ENCODE assay signal across 8 mouse cellular contexts in genomic region chr10:122008731-122009391, GRCm38 (mm10). TPM values are rescaled to one million over a fixed set of nuclear protein-coding genes. Genes with fewer than 3 reads are reported as not detected.
DNase-seq lines count a peak whose midpoint lies in the region; ATAC-seq and TF ChIP-seq lines count a peak whose summit lies in the region.

No protein-coding gene starts in this region.

- H3K9me3 ChIP-seq in lung, embryonic 14.5 days (ENCODE audit: low read depth, low read length) = no peaks in the 10 kb centered on the region
- no peaks in the 10 kb centered on the region for H3K9me3 ChIP-seq in stomach, postnatal 0 days (ENCODE audit: control insufficient read depth, low read length)

- H3K4me2 ChIP-seq in lung, embryonic 14.5 days = peak overlapping the region; percentile 15
- 0 out of 2 replicates have a peak overlapping the region, but pooled peaks have one; percentile 8 for H3K4me2 ChIP-seq in stomach, postnatal 0 days (replicated peaks; ENCODE audit: low read depth)

- WGBS in lung, embryonic 14.5 days = 14% methylated on average over 12 of the region's 12 CpGs
- 36% methylated on average over 12 of the region's 12 CpGs for WGBS in stomach, postnatal 0 days

- TF ChIP-seq EP300 in stomach, postnatal 0 days (optimal IDR thresholded peaks at IDR 0.05) = no peak

- DNase-seq in retina, postnatal 1 day = peak; percentile 50
- no peak for DNase-seq in retina, embryonic 14.5 days (ENCODE audit: low spot score)
- peak; percentile 96 for DNase-seq in heart, adult 11 months
- peak; percentile 22 for DNase-seq in induced T-regulatory cell, adult 2 months (ENCODE audit: low read depth)
- peak; percentile 76 for DNase-seq in lung, embryonic 14.5 days
- DNase-seq in stomach, postnatal 0 days (ENCODE audit: low spot score) = no peak
- no peak for DNase-seq in ovary, postnatal 10 days (ENCODE audit: low spot score)
- DNase-seq in ovary, postnatal 14 days (ENCODE audit: low spot score) = no peak

- no peak overlapping the region for H3K4me3 ChIP-seq in lung, embryonic 14.5 days (ENCODE audit: low read depth, low read length)
- H3K4me3 ChIP-seq in stomach, postnatal 0 days (ENCODE audit: low read depth, low read length) = no peak overlapping the region

- H3K9ac ChIP-seq in lung, embryonic 14.5 days = no peak overlapping the region; the same call in 1 of the 2 replicates
- no peak overlapping the region for H3K9ac ChIP-seq in stomach, postnatal 0 days (ENCODE audit: low read length)

- peak; percentile 79 for ATAC-seq in lung, embryonic 14.5 days (ENCODE audit: insufficient read depth)
- 0 out of 2 replicates have a peak, but pooled peaks have one; percentile 57 for ATAC-seq in stomach, postnatal 0 days (ENCODE audit: low FRiP score, low TSS enrichment)

- peaks cover 41% of the 10 kb centered on the region for H3K4me1 ChIP-seq in lung, embryonic 14.5 days (ENCODE audit: insufficient read depth)
- H3K4me1 ChIP-seq in stomach, postnatal 0 days (replicated peaks; ENCODE audit: control insufficient read depth, insufficient read depth) = 0 out of 2 replicates have a peak, but pooled peaks cover 2% of the 10 kb centered on the region

- peak overlapping the region; percentile 89 for H3K27ac ChIP-seq in lung, embryonic 14.5 days (ENCODE audit: low read depth)
- H3K27ac ChIP-seq in stomach, postnatal 0 days (replicated peaks) = no peak overlapping the region; the same call in 1 of the 2 replicates

- no peak for TF ChIP-seq CTCF in lung, embryonic 14.5 days (IDR thresholded peaks at IDR 0.05; ENCODE audit: low read depth)
- TF ChIP-seq CTCF in stomach, postnatal 0 days (IDR thresholded peaks at IDR 0.05; ENCODE audit: low read depth) = no peak

- H3K36me3 ChIP-seq in lung, embryonic 14.5 days (ENCODE audit: insufficient read depth) = no peaks in the 10 kb centered on the region
- no peaks in the 10 kb centered on the region for H3K36me3 ChIP-seq in stomach, postnatal 0 days (ENCODE audit: control insufficient read depth, insufficient read depth, low read length)

- H3K27me3 ChIP-seq in lung, embryonic 14.5 days (ENCODE audit: insufficient read depth, low read length) = no peaks in the 10 kb centered on the region
- H3K27me3 ChIP-seq in stomach, postnatal 0 days (ENCODE audit: control insufficient read depth, insufficient read depth, low read length) = no peaks in the 10 kb centered on the region

RNA-seq across cellular contexts. Expression of gene Srgap1, which starts 38.3 kb away (rescaled TPM):
- polyA plus RNA-seq in lung, embryonic 14.5 days (2014; fragmentation: Nextera tagmentation; extraction: Ambion mirVana) = 12.0 and 12.7 TPM in 2 replicates
- polyA plus RNA-seq in stomach, postnatal 0 days (2015; fragmentation: Nextera tagmentation; extraction: Ambion mirVana) = 4.6 and 5.2 TPM in 2 replicates

Comparison
In these comparisons a context has a peak if more than half of its experiments do, and no peak if none do; other contexts are left out.
1. DNase-seq: peak in retina, postnatal 1 day (single experiment), heart, adult 11 months (single experiment), induced T-regulatory cell, adult 2 months (single experiment) and lung, embryonic 14.5 days (single experiment); none in retina, embryonic 14.5 days (single experiment), stomach, postnatal 0 days (single experiment), ovary, postnatal 10 days (single experiment) and ovary, postnatal 14 days (single experiment).